Mouse (Mus musculus) liver, adult 2 months (tissue): ENCODE results near the gene Stk24.

Experiments used
- CTCF ChIP-seq: fragments of 200-500 bp; IDR thresholded peaks from 2 replicates; pipeline ENCODE4 v1.5.1; 2011; ENCODE audit warnings: low read depth, low read length, control low read depth
- POLR2A ChIP-seq: fragments of 200-500 bp; IDR thresholded peaks from 2 replicates; pipeline ENCODE4 v1.6.1; 2011; ENCODE audit warnings: low read length, control low read depth; ENCODE audit not compliant: insufficient read depth; ENCODE audit errors: extremely low read depth

- TF ChIP-seq CTCF (no peak), POLR2A (no peak)
Measured at GRCm38 (mm10) chr14:121322150-121322549, 57.7 kb downstream of the Stk24 start.
